Mouse (Mus musculus) hematopoietic stem cell, adult 5-6 weeks (primary cell): ENCODE data around the gene Olfr463. TPM values are rescaled to one million over a fixed set of nuclear protein-coding genes. Genes with fewer than 3 reads are reported as not detected.
A peak's percentile ranks its signal among the peaks of the same experiment; 100 is the strongest.

Experiments
- ATAC-seq, 2 experiments: fragments of 125-278 bp in 1 of 2; replicated peaks in 1 of 2; 2 replicates each; pipeline ENCODE4 v1.8.0; 2016 to 2017; ENCODE audit warnings: inconsistent platforms in 2 of 2, mild to moderate bottlenecking in 2 of 2, moderate number of reproducible peaks in 2 of 2, low read depth in 1 of 2, moderate TSS enrichment in 1 of 2; ENCODE audit not compliant: low FRiP score in 2 of 2, poor library complexity in 2 of 2, severe bottlenecking in 2 of 2, insufficient read depth in 1 of 2, low TSS enrichment in 1 of 2
- total RNA-seq: library from RNA; stranded (forward); fragments of 172-1452, 232-1000 nt; gene quantifications from 2 replicates; pipeline ENCODE4 v1.2.3, GENCODE M21; 2017

Olfr463 gene
- total RNA-seq, 1 experiment from 2014 or later = not detected

DNA sequence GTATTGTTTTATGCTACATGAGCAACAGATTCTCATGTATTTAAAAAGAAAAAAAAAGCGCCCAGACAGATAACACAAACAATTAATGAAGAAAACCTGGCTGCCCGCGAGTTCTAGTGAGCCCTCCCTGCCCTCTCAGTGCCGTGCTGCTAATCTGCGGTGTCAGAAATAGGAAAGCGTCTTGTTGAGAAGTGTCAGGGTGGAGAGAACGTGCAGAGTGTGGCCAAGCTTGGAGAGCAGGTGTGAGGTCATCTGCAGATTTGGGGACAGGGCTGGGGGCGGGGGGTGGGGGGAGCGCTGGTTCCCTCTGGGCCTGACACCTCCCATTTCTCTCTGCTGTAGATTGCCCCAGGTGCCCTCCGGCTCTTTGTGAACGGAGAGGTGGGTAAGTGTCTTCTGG, 37.9 kb downstream of the Olfr463 start:
- ATAC-seq = no peak

GRCm38 (mm10) chr11:87854550-87854949, 42.6 kb downstream of the Olfr463 start:
- ATAC-seq = no peak

DNA sequence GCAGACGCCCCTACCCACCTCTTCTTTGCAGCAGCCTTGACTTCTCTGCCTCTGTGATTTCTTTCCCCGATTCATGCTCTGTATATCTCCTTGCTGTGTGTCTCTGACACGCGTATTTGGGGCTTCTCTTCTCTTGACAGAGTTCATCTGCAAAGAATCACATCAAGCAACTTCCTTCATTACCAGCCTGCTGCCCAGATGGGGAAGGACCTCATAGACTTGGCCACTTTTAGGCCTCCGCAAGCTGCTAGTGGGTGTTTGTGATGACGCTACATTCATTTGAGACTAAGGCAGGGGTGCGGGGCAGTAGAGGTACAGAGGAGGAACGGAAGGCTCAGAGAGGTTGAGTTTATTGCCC, 43.6 kb downstream of the Olfr463 start:
- no peak for ATAC-seq

DNA sequence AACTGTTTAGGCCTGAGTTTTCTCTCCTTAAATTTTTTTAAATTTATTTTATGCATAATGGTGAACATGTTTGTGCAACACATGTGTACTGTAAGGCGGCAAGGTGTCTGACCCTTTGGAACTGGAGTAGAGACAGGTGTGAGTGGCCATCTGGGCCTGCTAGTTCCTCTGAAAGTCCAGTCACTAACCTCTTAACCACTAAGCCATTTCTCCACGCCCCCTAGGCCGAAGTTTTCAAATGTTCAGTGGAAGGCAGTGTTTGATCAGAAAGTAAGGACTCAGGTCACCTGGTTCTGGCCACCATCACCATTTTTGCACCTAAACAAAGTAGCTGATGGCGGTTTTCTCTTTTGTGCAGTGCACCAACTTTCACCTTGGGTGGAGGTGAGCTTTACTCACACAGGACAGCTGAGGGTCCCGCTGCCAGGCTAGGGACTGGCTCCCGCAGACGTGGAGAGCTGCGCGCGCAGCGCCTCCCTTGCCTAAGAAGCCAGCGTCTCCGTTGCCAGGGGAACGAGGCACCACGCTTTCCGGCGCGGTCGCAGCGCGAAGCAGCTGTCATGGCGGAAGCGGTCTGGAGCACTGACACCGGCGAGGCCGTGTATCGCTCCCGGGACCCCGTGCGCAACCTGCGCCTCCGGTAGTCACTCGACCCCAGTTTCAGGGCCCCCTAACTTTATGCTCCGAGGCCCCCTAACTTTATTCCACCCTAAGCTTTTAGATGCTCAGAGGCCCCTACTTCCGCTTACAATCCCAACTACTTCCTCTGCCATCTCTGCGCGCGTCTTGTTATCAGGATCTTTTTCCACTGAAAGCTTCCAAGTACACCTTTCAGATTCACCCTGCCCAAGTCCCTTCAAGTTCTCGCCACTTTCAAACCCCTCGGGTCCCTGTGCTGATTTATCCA, 44.2 kb downstream of the Olfr463 start, which contains the start of gene Mks1:
Gene Mks1, plus strand, starts transcription at position 526 of the 907 bp plus-strand sequence.
- peak; percentile 91 to 98 for ATAC-seq

DNA sequence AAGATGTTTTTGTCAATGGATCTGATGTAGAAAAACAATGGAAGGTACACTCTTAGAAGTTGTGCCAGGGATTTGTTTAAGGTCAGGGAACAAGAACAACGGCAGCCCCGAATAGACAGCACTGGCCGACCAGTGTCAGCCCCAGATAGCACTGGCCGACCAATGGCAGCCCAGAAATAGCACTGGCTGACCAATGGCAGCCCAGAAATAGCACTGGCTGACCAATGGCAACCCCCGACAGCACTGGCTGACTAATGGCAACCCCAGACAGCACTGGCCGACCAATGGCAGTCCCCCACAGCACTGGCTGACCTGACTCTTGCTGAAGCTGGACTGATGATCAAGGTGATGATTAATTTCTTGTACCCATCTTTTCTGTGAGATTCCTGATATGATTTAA, 49.3 kb downstream of the Olfr463 start:
- ATAC-seq = no peak

DNA sequence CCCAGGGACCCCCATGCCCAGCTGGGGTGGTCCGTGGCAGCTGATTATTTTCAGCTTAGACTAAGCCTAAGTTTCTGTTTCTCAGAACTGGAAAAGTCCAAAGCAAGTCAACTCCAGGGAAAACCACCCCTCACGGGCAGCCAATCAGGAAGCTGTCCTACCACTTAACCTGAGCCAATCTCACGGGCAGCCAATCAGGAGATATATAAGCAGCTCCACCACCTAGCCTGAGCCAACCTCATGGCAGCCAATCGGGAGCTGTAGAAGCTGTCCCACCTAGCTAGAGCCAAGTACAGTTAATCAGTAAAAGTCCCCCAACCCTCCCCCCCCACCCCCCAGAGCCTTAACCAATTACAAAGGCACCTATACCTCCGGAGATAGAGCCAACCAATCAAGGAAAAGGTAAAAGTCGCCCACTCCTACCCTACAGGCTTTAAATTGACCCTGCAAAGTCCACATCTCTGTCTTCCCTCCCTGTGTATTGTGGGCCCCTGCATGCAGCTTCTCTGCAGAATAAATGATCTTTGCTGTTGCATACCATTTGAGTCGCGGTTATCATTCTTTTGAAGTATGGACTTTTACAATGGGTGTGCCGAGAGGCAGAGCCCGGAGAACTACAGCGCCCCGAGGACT, 50.1 kb downstream of the Olfr463 start:
- ATAC-seq = no peak

Other genes starting within 250 kb of the Olfr463 start
- gene Rnf43, start 234.7 kb downstream of the Olfr463 start, total RNA-seq = 0.69 TPM in 1 of 2 replicates, not detected in the other
- 61.7 and 69.9 TPM in 2 replicates for gene Supt4a, start 159.8 kb downstream of the Olfr463 start, total RNA-seq
- gene Tspoap1, start 136.8 kb downstream of the Olfr463 start, total RNA-seq = 6.8 and 7.7 TPM in 2 replicates
- gene Mpo, start 103.8 kb downstream of the Olfr463 start, total RNA-seq = 288 and 568 TPM in 2 replicates
- gene Lpo, start 69.1 kb downstream of the Olfr463 start, total RNA-seq = not detected in 2 replicates
- 4.6 and 7.1 TPM in 2 replicates for gene Mks1, start 44.2 kb downstream of the Olfr463 start, total RNA-seq
- gene Epx, start 21.9 kb downstream of the Olfr463 start, total RNA-seq = 11.8 and 20.6 TPM in 2 replicates
- gene Olfr462, start 5.1 kb downstream of the Olfr463 start, total RNA-seq = not detected in 2 replicates
- gene Olfr464, start 23.6 kb upstream of the Olfr463 start, total RNA-seq = not detected in 2 replicates
- gene Dynll2, start 90.1 kb upstream of the Olfr463 start, total RNA-seq = 17.9 and 36.5 TPM in 2 replicates
- gene Srsf1, start 150.0 kb upstream of the Olfr463 start, total RNA-seq = 411 and 444 TPM in 2 replicates
- gene Vezf1, start 170.9 kb upstream of the Olfr463 start, total RNA-seq = 56.8 and 61.4 TPM in 2 replicates
- gene Cuedc1, start 200.7 kb upstream of the Olfr463 start, total RNA-seq = 7.4 and 9.5 TPM in 2 replicates